Mouse (Mus musculus) kidney, adult 11 months (tissue): ENCODE results near the gene Gm14214.

ENCODE experiments used
- DNase-seq: peaks from one replicate; pipeline ENCODE4 v3.0.0; 2022

Gene Gm14214

GRCm38 (mm10) chr2:154771604-154772003, 1.8 kb upstream of the Gm14214 start:
- DNase-seq = no peak

- DNase-seq = no peak
These were observed 2.8 kb downstream of the Gm14214 start for GRCm38 (mm10) chr2:154767051-154767450.

GRCm38 (mm10) chr2:154765554-154766008, 4.2 kb downstream of the Gm14214 start:
- no peak for DNase-seq

- no peak for DNase-seq
These were observed 4.9 kb downstream of the Gm14214 start for GRCm38 (mm10) chr2:154764828-154765497.

GRCm38 (mm10) chr2:154763226-154763625, 6.6 kb downstream of the Gm14214 start:
- no peak for DNase-seq

- no peak for DNase-seq
These were observed 11.4 kb downstream of the Gm14214 start for GRCm38 (mm10) chr2:154758454-154758853.

- DNase-seq = no peak
These were observed 12.1 kb downstream of the Gm14214 start for GRCm38 (mm10) chr2:154757691-154758090.

- DNase-seq = no peak
These were observed 14.0 kb downstream of the Gm14214 start for GRCm38 (mm10) chr2:154755791-154756190.

GRCm38 (mm10) chr2:154754068-154754560, 15.7 kb downstream of the Gm14214 start:
- DNase-seq = no peak

- no peak for DNase-seq
These were observed 17.9 kb downstream of the Gm14214 start for GRCm38 (mm10) chr2:154751924-154752323.

GRCm38 (mm10) chr2:154749046-154750036, 20.5 kb downstream of the Gm14214 start:
- DNase-seq = no peak

GRCm38 (mm10) chr2:154748383-154748782, 21.4 kb downstream of the Gm14214 start:
- DNase-seq = no peak

- no peak for DNase-seq
These were observed 25.9 kb downstream of the Gm14214 start for GRCm38 (mm10) chr2:154743915-154744314.

- no peak for DNase-seq
These were observed 26.7 kb downstream of the Gm14214 start for GRCm38 (mm10) chr2:154742911-154743819.

GRCm38 (mm10) chr2:154738621-154739020, 31.2 kb downstream of the Gm14214 start:
- DNase-seq = no peak

GRCm38 (mm10) chr2:154735986-154736385, 33.8 kb downstream of the Gm14214 start:
- no peak for DNase-seq

- no peak for DNase-seq
These were observed 34.4 kb downstream of the Gm14214 start for GRCm38 (mm10) chr2:154735416-154735815.

GRCm38 (mm10) chr2:154734977-154735376, 34.9 kb downstream of the Gm14214 start:
- no peak for DNase-seq

GRCm38 (mm10) chr2:154732503-154733141, 37.2 kb downstream of the Gm14214 start:
- no peak for DNase-seq

GRCm38 (mm10) chr2:154731916-154732315, 37.9 kb downstream of the Gm14214 start:
- no peak for DNase-seq

GRCm38 (mm10) chr2:154730841-154731240, 39.0 kb downstream of the Gm14214 start:
- DNase-seq = no peak

GRCm38 (mm10) chr2:154729737-154730136, 40.1 kb downstream of the Gm14214 start:
- no peak for DNase-seq
